Mouse (Mus musculus): Measurements from ENCODE around the gene Usp2.

Usp2 gene

DNA sequence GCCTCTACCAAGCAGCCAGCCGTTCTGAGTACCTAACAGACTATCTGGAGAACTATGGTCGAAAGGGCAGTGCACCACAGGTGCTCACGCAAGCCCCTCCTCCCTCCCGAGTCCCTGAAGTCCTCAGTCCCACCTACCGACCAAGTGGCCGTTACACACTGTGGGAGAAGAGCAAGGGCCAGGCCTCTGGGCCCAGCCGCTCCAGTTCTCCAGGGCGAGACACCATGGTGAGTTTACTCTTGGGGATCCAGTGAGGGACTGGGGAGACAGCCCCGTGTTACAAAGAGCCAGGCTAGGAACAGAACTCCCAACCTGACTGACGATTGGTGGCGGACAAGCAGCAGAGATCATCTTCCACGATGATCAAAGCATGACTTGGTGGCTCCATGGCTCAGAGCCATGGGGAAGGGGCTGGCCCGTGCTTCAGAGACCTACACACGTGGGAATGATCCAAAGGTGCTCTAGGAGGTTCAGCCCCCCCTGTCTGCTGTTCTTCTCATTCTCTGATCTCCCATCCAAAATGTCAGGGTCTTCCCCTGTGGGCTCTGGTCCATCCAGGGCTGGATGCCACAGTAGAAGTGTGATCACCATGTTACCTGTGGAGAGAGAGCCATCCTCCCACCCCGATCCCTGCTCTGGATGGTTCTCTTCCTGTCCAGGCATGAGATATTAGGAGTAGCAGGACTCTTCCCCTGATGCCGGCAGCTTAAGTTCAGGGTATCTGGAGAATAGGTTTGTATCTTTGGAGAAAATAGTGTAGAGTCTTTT lies 9.4 kb downstream of the Usp2 start:
- no peak for DNase-seq (ENCODE audit: low read depth, low spot score)

- DNase-seq (ENCODE audit: low read depth, low spot score): no peak
Observed at GRCm38 (mm10) chr9:44076764-44077120, 9.9 kb downstream of the Usp2 start.

DNA sequence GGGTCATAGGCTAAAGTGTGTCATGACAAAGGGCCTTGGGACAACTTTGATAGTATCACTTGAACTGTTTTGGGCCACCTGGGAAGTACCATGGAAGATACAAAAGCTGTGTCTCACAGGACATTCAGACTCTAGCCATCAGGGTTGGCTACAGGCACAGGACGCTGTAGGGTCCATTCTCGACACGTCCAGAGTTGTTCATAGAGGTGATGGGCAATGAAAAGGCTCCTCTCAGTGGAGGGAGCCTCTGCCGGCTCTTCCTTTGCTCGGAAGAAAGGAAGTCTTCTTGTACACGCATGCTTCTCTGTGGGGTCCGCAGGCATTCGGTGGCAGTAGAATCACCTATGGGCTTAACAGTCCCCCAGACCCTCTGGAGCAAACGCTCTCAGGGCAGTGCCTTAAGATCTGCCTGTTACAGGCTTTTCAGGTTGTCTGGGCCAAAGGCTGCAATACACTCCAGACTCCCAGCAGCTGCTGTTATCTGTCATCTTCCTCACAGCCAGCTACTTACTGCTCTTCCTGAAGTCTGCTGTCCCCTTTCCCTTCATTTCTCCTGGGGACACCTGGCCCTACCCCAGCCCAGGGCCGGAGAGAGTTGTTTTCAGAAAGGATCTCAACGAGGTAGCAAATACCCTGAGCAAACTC lies 10.6 kb downstream of the Usp2 start:
- DNase-seq (ENCODE audit: low read depth, low spot score): no peak

GRCm38 (mm10) chr9:44078136-44078797 lies 11.4 kb downstream of the Usp2 start:
- no peak for DNase-seq (ENCODE audit: low read depth, low spot score)

DNA sequence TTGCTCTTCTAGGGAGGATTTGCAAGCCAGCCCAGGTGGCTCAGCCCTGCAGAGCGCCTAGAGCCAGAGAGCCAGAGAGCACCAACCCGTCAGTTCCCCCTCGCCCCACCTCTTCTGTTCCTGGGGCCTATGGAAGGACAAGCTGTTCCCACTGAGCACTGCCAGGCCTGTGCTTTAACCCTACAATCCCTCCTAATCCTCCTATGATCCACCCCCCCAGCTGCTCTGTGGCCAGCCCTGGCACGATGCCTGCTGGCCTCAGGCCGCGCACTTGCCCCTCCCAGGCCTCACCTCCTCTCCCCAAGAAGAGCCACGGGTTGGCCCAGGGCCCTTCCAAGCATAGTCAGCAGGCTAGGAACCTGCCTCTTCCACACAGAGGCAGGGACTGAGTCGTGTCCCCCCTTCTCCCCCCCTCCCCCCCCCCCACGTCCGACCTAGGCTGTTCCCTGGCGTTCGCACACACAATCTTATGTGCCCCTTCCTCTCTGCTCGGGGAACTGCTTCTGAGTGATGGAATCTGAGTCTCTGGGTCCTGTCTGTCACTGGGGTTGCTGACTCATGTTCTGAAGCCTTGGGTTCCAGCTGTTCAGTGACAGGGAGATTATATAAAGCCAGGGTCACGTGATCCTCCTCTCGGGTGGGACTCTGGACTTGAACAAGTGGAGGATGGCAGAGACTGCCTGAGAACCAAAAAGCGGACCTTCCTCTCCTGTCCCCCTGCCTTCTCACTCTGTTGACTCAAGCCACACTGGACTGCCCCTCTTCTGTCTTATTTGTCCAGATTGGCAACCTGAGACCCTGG lies 12.3 kb downstream of the Usp2 start:
- no peak for DNase-seq (ENCODE audit: low read depth, low spot score)

DNA sequence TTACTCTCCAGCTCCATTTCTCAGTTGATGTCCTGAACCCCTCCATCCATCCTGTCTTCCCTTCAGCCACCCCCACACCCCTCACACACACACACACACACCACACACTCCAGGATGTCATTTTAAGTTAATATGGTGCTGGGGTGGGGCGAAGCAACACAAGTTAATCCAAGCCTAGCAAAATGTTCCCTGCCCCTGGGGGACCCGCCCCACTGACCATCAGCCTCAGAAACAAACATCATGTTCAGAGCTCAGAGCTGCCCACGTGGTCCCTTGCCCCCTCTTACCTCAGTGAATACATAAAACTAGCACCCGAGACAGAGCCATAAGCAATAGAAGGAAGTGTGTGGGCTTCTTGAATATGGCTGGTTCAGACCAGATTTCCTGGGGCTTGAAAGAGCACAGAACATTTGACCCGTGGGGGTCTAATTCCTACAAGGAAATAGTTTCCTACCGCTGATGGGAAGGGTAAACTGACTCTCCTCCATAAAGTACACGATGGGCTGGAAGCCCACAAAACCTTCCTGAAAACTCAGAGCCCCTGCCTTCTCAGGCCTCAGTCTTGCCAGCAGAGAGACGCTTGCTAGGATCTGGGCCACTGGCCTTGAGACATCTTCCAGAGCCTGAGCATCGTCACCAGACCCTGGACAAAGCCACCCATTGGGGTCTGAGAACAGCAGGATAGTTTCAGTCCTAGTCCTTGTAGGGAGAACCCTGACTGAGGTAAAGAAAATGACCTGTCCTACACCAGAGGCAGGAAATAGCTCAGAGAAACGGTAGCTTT lies 13.4 kb downstream of the Usp2 start:
- no peak for DNase-seq (ENCODE audit: low read depth, low spot score)

GRCm38 (mm10) chr9:44080953-44081352 lies 14.1 kb downstream of the Usp2 start:
- no peak for DNase-seq (ENCODE audit: low read depth, low spot score)

DNA sequence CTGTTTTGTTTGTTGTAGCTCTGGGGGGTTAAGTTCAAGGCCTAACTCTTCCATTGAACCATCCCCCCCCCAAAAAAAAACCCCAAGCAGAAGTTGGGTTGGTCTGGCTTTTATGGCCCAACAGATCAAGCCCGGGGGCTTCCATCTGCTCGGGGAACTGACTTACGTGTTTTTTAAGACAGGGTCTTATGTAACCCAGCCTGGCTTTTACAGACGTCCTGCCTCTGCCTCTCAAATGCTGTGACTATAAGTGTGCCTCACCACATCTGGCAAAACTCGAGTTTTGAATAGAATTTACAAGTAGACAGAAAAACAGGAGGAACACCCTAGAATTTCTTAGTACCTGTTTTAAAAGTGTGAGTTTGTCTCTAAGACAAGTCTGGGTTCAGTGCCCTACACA lies 14.8 kb downstream of the Usp2 start:
- no peak for DNase-seq (ENCODE audit: low read depth, low spot score)

- DNase-seq (ENCODE audit: low read depth, low spot score): no peak
Observed at GRCm38 (mm10) chr9:44082266-44082665, 15.4 kb downstream of the Usp2 start.

DNA sequence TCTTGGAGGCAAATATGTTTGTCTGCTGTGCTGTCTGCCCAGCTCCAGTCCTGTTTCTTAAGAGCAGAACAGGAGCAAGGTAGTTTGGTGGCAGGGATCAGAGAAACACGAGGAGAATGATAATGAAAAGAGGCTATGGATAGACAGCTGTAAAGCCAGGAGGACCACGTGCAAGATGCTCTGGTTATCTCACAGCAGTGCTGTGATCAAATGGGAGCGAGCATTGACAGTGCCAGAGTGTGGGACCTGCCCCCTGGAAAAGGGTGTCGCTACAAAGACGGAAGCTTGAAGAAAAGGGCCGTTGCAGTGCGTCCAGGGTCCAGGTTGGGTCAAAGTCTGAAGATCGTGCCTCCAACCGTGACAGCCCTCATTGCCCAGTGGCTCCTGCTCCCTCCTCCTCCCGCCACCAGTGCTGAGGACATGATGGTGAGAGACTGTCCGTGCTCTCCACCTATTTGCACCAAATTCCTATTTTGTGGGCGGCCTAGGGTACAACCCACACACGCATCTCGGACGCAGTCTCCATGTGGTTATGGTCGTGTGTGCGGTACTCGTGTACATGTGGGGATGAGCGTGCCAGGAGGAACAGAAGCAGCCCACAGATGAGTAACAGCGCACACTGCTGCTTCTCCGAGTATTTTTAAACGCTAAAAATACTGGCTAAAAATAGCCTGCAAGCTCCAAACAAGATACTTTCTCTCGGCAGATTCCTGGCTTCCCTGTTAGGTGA lies 16.7 kb downstream of the Usp2 start:
- no peak for DNase-seq (ENCODE audit: low read depth, low spot score)

DNA sequence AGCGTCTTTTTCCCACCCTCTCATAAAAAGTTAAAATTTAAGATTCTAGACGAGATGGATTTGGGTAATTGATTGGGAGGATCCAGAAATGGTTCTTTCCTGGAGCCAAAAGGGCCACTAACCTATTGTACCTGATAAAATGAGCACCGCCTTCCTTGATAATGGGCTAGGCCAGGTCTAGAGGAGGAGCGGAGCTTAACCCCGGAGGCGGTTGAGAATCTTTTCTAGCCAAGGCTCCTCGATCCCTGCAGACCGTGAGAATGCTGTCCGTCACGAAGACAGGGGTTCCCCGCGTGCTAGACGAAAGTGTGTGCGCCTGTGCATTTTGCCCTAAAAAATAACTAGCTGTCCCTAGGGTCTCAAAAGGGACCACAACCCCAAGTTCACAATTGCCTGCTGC lies 17.4 kb downstream of the Usp2 start:
- DNase-seq (ENCODE audit: low read depth, low spot score): no peak

- no peak for DNase-seq (ENCODE audit: low read depth, low spot score)
Observed at GRCm38 (mm10) chr9:44084659-44085229, 17.9 kb downstream of the Usp2 start.

DNA sequence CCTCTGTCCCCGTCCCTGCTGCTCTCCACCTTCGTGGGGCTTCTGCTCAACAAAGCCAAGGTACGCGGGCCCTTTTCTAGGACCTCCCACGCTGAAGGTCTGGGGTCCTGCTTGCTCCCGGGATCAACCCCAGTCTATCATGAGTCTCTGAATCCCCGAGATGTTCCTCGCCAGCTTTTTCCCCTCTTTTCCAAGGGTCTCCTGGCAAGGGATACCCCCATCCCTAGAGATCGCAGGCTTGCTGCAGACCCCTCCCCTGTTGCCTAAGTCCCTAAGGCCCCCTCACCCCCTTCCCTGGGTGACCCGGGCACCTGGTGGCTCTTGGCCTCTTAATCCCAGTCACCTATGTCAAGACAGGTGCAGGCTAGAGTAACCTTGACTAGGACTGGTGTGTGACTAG lies 18.5 kb downstream of the Usp2 start:
- DNase-seq (ENCODE audit: low read depth, low spot score): no peak

DNA sequence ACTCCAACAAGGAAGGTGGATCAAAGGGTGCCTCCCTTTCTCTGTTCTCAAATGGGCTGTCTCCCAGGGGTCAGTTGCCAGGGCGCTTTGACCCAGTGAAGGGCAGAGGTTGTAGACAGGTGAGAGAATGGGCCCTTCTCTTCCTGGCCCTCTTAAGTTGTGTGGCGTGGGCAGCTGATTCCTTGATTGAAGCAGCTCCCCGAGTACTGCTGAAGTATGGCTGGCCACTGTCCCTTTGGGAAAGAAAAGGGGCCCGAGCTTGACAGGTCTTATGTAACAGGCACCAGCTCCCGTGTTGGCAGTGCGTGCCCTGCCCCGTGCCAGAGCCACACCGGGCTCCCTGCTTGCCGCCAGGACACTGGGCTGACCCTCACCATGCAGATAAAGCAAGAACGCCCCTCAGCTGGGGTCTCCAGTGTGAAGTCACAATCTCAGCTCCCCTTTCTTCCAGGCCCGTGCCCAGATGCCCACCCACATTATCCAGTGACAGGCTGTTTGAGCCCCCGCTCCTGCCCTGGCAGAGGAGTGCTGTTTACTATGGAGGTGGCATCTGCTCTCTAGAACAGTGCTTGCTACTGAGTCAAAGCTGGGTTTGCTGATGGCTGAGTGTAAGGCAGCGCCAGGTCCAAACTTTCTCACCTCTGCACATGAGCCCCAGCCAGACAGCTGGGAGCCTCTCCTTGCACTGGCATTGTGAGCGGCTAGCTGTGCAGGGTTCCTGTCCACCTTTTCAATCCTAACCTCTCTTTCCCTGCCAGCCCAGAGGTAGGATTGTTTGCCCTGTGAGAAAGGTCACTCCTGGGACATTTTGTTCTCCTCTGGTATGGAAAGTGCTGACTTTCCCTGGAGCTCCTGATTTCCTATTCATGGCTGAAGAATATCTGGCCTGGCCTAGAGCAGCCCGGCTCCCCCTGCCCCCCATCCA lies 19.2 kb downstream of the Usp2 start:
- DNase-seq (ENCODE audit: low read depth, low spot score): no peak

DNA sequence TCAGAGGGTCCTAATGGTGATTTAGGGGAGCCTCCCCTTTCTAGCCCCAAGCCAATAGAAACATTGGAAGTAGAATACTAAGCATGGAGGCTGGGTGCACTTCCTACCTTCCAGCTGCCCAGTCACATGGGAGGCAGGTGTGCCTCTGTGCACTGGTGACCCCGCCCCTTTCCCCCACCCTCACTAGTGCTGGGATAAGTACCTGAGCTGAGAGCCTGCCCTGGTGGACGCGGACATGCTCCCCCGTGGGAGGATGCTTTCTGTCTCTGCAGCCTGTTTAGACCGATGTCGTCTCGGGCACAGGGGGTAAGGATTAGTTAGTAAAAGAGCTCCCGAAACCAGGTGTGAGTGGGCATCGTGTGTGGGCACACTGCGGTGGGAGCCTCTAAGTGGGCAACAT lies 20.1 kb downstream of the Usp2 start:
- no peak for DNase-seq (ENCODE audit: low read depth, low spot score)

GRCm38 (mm10) chr9:44087761-44088455 lies 21.1 kb downstream of the Usp2 start:
- DNase-seq (ENCODE audit: low read depth, low spot score): no peak

DNA sequence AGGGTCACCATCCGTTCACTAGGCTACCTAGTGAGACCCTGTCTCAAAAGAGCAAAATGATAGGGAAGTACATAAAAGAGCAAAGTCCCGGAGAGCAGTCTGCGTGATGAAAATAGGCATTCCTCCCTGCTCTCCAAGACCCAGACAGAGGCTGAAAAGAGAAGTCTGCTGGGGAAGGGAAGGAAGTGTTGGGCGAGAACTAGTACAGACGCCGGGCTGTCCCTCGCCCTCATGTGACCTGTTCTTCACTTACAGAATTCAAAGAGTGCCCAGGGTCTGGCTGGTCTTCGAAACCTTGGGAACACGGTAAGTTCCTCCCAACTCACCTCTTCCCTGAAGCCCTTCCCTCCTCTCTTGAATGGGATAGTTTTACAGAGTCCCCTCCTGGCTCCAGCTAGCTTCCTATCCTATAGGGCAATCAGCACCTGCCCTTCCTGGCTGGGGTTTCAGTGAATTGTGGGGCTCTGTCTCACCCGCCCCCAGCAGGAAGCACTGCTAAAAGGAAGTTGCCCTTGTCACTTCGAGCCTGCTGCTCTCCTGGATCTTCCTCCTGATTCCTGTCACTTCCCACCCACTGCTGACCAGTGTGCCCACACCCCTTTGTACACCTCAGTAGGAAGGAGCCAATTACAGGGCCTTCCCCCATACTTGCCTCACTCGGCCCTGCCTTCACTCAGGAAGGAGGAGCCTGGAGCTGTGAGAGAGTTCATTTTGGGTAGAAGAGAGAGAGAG lies 22.2 kb downstream of the Usp2 start:
- DNase-seq (ENCODE audit: low read depth, low spot score): no peak

All from WW6 (cell line).